ENCODE assay signal across 9 mouse cellular contexts in genomic region chr1:136726145-136726935, GRCm38 (mm10).
DNase-seq lines count a peak whose midpoint lies in the region; ATAC-seq and TF ChIP-seq lines count a peak whose summit lies in the region.
"Had no signal": no experiment of that assay in that cellular context is flagged by ENCODE, and none has a peak within 500 bp of the region (broad histone marks: within the 10 kb centered on the region; RNA-seq: fewer than 3 reads in every experiment).

No protein-coding gene starts in this region.

- intact Hi-C loops in heart, postnatal 36 days (cut with DNase I), result loop anchor here (5.0 kb wide), 3 partner anchors 99 to 501 kb away; no protein-coding TSS in a partner anchor

- H3K4me3 ChIP-seq in liver, adult 2 months (ENCODE audit: insufficient read depth, low read depth, low read length), result no peak overlapping the region
- H3K4me3 ChIP-seq in liver, embryonic 12.5 days, result no peak overlapping the region
- H3K4me3 ChIP-seq: liver, embryonic 15.5 days had no signal

- H3K79me2 ChIP-seq in liver, adult 2 months (ENCODE audit: control insufficient read depth, insufficient read depth, low read length), result no peaks in the 10 kb centered on the region

- H3K36me3 ChIP-seq in liver, adult 2 months (ENCODE audit: control insufficient read depth, insufficient read depth, low read length), result no peaks in the 10 kb centered on the region
- H3K36me3 ChIP-seq in liver, embryonic 12.5 days, result no peaks in the 10 kb centered on the region
- H3K36me3 ChIP-seq: liver, embryonic 15.5 days had no signal

- peak; percentile 20 to 43 for DNase-seq in cerebellum, postnatal 25 days
- no peak for DNase-seq in cerebellum, adult 11 months
- no peak for DNase-seq in liver, adult 2 months (ENCODE audit: extremely low read depth, low read depth, low spot score)
- peak; percentile 19 to 37 for DNase-seq in heart, postnatal 36 days
- DNase-seq in right cerebral cortex, postnatal 25 days, result no peak
- no peak for DNase-seq in ovary, postnatal 14 days (ENCODE audit: low spot score)

- H3K27me3 ChIP-seq in liver, adult 2 months (ENCODE audit: control insufficient read depth, insufficient read depth, low read length), result no peaks in the 10 kb centered on the region
- no peaks in the 10 kb centered on the region for H3K27me3 ChIP-seq in liver, embryonic 12.5 days (replicated peaks)
- H3K27me3 ChIP-seq: liver, embryonic 15.5 days had no signal

- 67% methylated on average over 11 of the region's 11 CpGs for WGBS in liver, adult 2 months
- WGBS in liver, embryonic 12.5 days (ENCODE audit: insufficient replicate concordance), result 59% methylated on average over 11 of the region's 11 CpGs

- H3K9ac ChIP-seq in liver, adult 2 months (ENCODE audit: low read depth, low read length), result no peak overlapping the region
- H3K9ac ChIP-seq in liver, embryonic 12.5 days, result no peak overlapping the region
- H3K9ac ChIP-seq: liver, embryonic 15.5 days had no signal

- H3K9me3 ChIP-seq in liver, embryonic 12.5 days (replicated peaks), result no peaks in the 10 kb centered on the region
- H3K9me3 ChIP-seq: liver, embryonic 15.5 days had no signal

- H3K4me2 ChIP-seq in liver, embryonic 12.5 days, result no peak overlapping the region
- H3K4me2 ChIP-seq: liver, embryonic 15.5 days had no signal

- H3K27ac ChIP-seq in liver, adult 2 months (replicated peaks; ENCODE audit: insufficient read depth, low read depth, low read length), result no peak overlapping the region
- H3K27ac ChIP-seq in liver, embryonic 12.5 days, result no peak overlapping the region
- H3K27ac ChIP-seq: liver, embryonic 15.5 days had no signal

- peak; percentile 51; the same call in 1 of the 2 replicates for TF ChIP-seq CTCF in liver, adult 2 months (IDR thresholded peaks at IDR 0.05; ENCODE audit: low read depth, low read length)

- no peaks in the 10 kb centered on the region for H3K4me1 ChIP-seq in liver, adult 2 months (ENCODE audit: control insufficient read depth, insufficient read depth, low read length)
- H3K4me1 ChIP-seq in liver, embryonic 12.5 days, result no peaks in the 10 kb centered on the region
- H3K4me1 ChIP-seq: liver, embryonic 15.5 days had no signal

- no peak for TF ChIP-seq POLR2A in liver, adult 2 months (IDR thresholded peaks at IDR 0.05; ENCODE audit: extremely low read depth, insufficient read depth, low read length)

- ATAC-seq in liver, embryonic 12.5 days, result no peak
- ATAC-seq in neutrophil, adult 5-6 weeks (ENCODE audit: extremely low read depth, insufficient number of reproducible peaks, low FRiP score, poor library complexity, severe bottlenecking), result peak; percentile 69; the same call in 1 of the 2 replicates

Comparison
In these comparisons a context has a peak if more than half of its experiments do, and no peak if none do; other contexts are left out.
1. DNase-seq: peak in cerebellum, postnatal 25 days (2 of 2) and heart, postnatal 36 days (2 of 2); none in cerebellum, adult 11 months (single experiment), liver, adult 2 months (single experiment), right cerebral cortex, postnatal 25 days (single experiment) and ovary, postnatal 14 days (single experiment).